Mouse (Mus musculus): Measurements from ENCODE around the gene Gprc5c. TPM values are rescaled to one million over a fixed set of nuclear protein-coding genes. Genes with fewer than 3 reads are reported as not detected.

Gene Gprc5c
- total and polyA plus RNA-seq, 2 experiments from 2014 or later = 7.8 to 14.1 TPM

DNA sequence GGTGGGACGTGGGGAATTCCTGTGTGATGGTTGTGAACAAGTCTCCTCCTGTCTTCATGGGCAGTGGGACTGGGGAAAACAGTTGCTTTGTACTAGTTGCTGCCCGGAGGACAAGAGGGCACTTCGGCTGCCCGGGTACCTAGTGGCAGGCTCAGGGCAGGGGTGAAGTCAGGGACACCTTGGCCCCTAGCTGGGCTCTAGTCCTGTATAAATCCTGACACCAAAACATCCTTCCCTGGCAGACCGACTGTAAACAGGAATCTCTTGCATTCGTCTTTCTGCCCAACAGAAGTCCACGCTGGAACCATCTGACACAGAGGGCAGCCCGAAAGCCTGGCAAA is 20.5 kb upstream of the Gprc5c start:
- Histone ChIP-seq H3K36me3 (ENCODE audit: insufficient read depth, low read length) (no peaks in the 10 kb centered on the region), H3K9me3 (ENCODE audit: low read length) (no peaks in the 10 kb centered on the region), H3K4me2 (ENCODE audit: low read depth, low read length) (no peak overlapping the region), H3K27ac (no peak overlapping the region), H3K27me3 (ENCODE audit: insufficient read depth, low read length) (no peaks in the 10 kb centered on the region), H3K4me3 (ENCODE audit: low read length) (no peak overlapping the region), H3K9ac (replicated peaks; ENCODE audit: low read length) (no peak overlapping the region), H3K4me1 (ENCODE audit: insufficient read depth, low read length) (peaks cover 7% of the 10 kb centered on the region; the same call in 1 of the 2 replicates)
- no peak for TF ChIP-seq CTCF (IDR thresholded peaks at IDR 0.05; ENCODE audit: low read depth)
- ATAC-seq (no peak), DNase-seq (ENCODE audit: low spot score) (no peak)
- 20% methylated on average over 8 of the region's 8 CpGs for WGBS

DNA sequence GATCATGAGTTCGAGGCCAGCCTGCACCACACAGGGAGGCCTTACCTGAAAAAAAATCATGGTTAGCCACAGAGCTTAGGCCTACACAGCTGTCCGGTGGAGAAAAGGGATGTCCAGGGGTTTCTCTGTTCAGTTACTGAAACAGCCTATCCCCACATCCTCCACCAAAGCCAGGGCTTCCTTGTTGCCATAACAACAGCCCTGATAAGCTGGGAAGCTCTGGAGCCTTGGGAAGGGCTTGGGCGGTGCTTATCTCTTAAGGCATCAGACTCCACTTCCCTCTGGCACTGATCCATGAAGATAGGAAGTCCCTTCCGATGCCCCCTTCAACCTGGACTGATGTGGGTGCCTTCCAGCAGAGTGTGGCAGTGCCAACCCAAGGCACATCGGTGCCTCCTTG is 17.8 kb upstream of the Gprc5c start:
- peak; percentile 49 for DNase-seq (ENCODE audit: low spot score)

DNA sequence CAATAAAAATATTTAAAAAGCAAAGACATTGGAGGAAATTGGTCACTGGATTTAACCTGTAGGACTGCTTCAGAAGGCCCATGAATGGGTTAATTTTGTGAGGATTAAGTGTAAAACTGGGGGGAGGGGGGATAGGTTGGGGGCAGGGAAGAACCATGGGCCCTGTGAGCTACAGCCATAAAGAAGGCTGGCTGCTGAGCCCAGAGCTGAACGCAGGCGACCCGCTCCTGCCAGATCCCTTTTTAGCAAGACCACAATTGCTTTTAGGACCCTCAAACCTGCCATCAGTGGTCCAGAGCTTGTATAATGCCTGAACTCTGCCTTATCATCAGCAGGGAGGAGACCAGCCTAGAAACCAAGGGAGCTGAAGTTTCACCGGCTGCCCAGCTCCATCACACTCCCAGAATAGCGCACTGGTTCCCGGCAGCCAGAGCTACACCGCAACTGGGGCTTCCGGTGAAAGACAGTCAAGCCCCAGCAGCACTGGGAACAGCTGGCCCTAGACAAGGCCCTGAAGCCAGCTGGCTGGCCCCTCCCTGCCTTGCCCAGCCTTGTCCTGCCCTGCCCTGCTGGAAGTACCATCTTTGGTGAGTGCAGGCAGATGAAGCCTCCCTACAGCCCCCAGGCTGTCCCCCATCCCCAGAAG is 7.0 kb upstream of the Gprc5c start:
- no peak overlapping the region for H3K27ac ChIP-seq
- no peak for TF ChIP-seq CTCF (IDR thresholded peaks at IDR 0.05; ENCODE audit: low read depth)
- no peak for DNase-seq (ENCODE audit: low spot score)
- no peak overlapping the region for H3K9ac ChIP-seq (replicated peaks; ENCODE audit: low read length)
- no peaks in the 10 kb centered on the region for H3K36me3 ChIP-seq (ENCODE audit: insufficient read depth, low read length)
- H3K27me3 ChIP-seq (ENCODE audit: insufficient read depth, low read length) = no peaks in the 10 kb centered on the region
- H3K4me1 ChIP-seq (ENCODE audit: insufficient read depth, low read length) = no peaks in the 10 kb centered on the region
- peak; percentile 45; the same call in 1 of the 2 replicates for ATAC-seq
- H3K9me3 ChIP-seq (ENCODE audit: low read length) = no peaks in the 10 kb centered on the region
- 12% methylated on average over 8 of the region's 8 CpGs for WGBS
- H3K4me3 ChIP-seq (ENCODE audit: low read length) = no peak overlapping the region
- H3K4me2 ChIP-seq (ENCODE audit: low read depth, low read length) = no peak overlapping the region

More for the DNA sequence above, 17.8 kb upstream of the Gprc5c start:
- peaks cover 7% of the 10 kb centered on the region; the same call in 1 of the 2 replicates for H3K4me1 ChIP-seq (ENCODE audit: insufficient read depth, low read length)
- ATAC-seq = no peak
- no peak overlapping the region for H3K4me2 ChIP-seq (ENCODE audit: low read depth, low read length)
- H3K27ac ChIP-seq = no peak overlapping the region
- TF ChIP-seq CTCF (IDR thresholded peaks at IDR 0.05; ENCODE audit: low read depth) = no peak
- 55% methylated on average over 5 of the region's 5 CpGs for WGBS
- no peak overlapping the region for H3K9ac ChIP-seq (replicated peaks; ENCODE audit: low read length)
- H3K4me3 ChIP-seq (ENCODE audit: low read length) = no peak overlapping the region
- H3K9me3 ChIP-seq (ENCODE audit: low read length) = no peaks in the 10 kb centered on the region
- no peaks in the 10 kb centered on the region for H3K27me3 ChIP-seq (ENCODE audit: insufficient read depth, low read length)
- no peaks in the 10 kb centered on the region for H3K36me3 ChIP-seq (ENCODE audit: insufficient read depth, low read length)

DNA sequence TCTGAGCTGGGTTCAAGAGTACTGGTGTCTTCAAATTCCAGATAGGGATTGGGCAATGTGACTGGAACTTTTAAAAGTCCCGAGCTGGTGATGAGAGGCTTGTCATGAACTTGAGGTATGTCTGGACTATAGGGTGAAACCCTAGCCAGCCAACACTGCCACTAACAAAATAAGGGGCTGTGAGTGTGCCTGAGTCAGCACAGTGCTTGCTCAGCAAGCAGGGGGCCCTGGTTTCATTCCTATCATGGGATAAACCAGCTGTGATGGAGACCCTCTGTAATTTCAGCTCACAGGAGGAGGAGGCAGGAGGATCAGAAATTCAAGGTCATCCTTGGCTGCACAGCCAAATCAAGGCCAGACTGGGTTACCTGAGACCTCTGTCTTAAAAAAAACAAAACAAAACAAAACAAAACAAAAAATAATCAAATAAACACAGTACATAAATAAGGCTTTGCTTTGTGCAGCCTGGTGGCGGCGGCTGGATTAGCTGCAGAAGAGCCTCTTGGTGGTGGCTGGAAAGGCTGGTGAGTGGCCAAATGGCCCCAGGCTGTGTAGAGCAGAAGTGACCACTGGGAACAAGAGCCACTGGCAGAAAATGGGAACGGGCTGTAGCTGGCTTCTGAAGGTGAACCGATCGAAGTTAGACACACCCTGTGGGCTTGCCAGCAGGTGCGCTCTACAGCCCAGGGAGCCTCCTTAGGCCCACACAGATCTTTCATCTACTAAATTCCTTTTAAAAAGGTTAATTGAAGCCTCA is 6.3 kb upstream of the Gprc5c start:
- 74% methylated on average over 7 of the region's 7 CpGs for WGBS
- Histone ChIP-seq H3K4me1 (ENCODE audit: insufficient read depth, low read length) (no peaks in the 10 kb centered on the region), H3K4me2 (ENCODE audit: low read depth, low read length) (no peak overlapping the region), H3K9ac (replicated peaks; ENCODE audit: low read length) (no peak overlapping the region), H3K27ac (no peak overlapping the region), H3K27me3 (ENCODE audit: insufficient read depth, low read length) (peaks cover 5% of the 10 kb centered on the region), H3K36me3 (ENCODE audit: insufficient read depth, low read length) (no peaks in the 10 kb centered on the region), H3K4me3 (ENCODE audit: low read length) (no peak overlapping the region), H3K9me3 (ENCODE audit: low read length) (no peaks in the 10 kb centered on the region)
- ATAC-seq (no peak), DNase-seq (ENCODE audit: low spot score) (no peak)
- no peak for TF ChIP-seq CTCF (IDR thresholded peaks at IDR 0.05; ENCODE audit: low read depth)

DNA sequence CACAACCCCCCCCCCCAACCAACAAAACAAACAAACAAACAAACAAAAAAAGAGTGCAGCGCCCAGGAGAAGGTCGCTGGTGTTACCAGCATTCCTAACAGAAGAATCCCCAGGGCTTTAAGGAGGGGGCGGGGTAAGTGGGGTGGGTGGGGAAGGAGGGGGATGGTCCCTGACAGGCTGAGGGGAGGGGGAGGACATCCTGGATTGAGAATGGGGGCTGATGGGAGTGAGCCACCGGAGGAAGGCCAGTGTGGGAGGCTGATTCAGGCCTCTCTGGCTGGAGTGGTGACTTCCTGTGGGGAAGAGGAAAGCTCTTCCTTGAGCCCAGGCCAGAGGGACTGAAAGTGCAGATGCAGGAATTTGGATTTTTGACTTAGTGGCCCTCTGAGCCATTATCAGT is 4.6 kb upstream of the Gprc5c start:
- H3K27me3 ChIP-seq (ENCODE audit: insufficient read depth, low read length) = peaks cover 6% of the 10 kb centered on the region
- H3K9ac ChIP-seq (replicated peaks; ENCODE audit: low read length) = no peak overlapping the region
- 86% methylated on average over 4 of the region's 4 CpGs for WGBS
- H3K36me3 ChIP-seq (ENCODE audit: insufficient read depth, low read length) = no peaks in the 10 kb centered on the region
- H3K9me3 ChIP-seq (ENCODE audit: low read length) = no peaks in the 10 kb centered on the region
- no peak overlapping the region for H3K4me3 ChIP-seq (ENCODE audit: low read length)
- no peak for TF ChIP-seq CTCF (IDR thresholded peaks at IDR 0.05; ENCODE audit: low read depth)
- no peak overlapping the region for H3K27ac ChIP-seq
- no peak for ATAC-seq
- peaks cover 4% of the 10 kb centered on the region; the same call in 1 of the 2 replicates for H3K4me1 ChIP-seq (ENCODE audit: insufficient read depth, low read length)
- H3K4me2 ChIP-seq (ENCODE audit: low read depth, low read length) = no peak overlapping the region
- no peak for DNase-seq (ENCODE audit: low spot score)

DNA sequence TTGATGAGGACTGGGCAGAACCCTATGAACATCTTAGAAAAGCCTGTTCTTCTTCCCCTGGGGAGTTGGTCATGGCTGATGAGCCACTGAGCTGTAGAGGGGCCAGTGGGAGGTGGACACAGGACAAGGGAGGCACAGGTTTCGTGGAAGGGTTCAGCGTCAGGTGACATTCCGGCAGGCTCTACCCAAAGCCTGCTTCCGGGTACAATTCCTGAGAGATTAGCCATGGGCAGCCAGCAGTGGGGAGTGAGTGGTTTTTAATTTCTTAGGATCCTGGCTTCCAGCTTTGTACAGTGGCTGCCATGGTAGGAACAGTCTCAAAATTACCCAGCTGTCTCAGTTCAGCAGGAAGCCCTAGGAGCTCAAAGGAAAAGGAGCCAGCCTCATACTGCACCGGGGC is 3.9 kb upstream of the Gprc5c start:
- Histone ChIP-seq H3K9me3 (ENCODE audit: low read length) (no peaks in the 10 kb centered on the region), H3K4me2 (ENCODE audit: low read depth, low read length) (no peak overlapping the region), H3K4me3 (ENCODE audit: low read length) (no peak overlapping the region), H3K36me3 (ENCODE audit: insufficient read depth, low read length) (no peaks in the 10 kb centered on the region), H3K9ac (replicated peaks; ENCODE audit: low read length) (no peak overlapping the region), H3K27ac (no peak overlapping the region), H3K4me1 (ENCODE audit: insufficient read depth, low read length) (peaks cover 4% of the 10 kb centered on the region; the same call in 1 of the 2 replicates), H3K27me3 (ENCODE audit: insufficient read depth, low read length) (peaks cover 9% of the 10 kb centered on the region)
- ATAC-seq = no peak
- WGBS = 78% methylated on average over 5 of the region's 5 CpGs
- no peak for TF ChIP-seq CTCF (IDR thresholded peaks at IDR 0.05; ENCODE audit: low read depth)
- DNase-seq (ENCODE audit: low spot score) = no peak

DNA sequence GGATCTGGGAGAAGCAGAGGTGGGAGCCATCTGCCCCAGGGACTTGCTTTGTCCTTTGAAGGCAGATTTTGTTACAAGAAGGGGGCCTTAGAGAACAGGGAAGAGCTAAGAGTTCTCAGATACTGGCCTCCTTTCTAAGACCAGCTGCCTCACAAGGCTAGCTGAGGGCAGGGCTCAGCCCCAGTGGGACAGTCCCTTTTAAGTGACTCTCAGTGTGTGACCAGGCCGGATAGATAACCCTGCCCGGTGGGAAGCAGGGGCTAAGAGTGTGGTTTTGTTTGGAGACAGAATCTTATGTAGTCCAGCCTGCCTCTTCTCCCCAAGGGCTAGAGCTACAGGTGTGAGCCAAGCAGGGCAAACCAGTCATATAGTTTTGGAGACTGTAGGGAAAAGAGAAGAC is 1.4 kb upstream of the Gprc5c start:
- H3K27ac ChIP-seq = no peak overlapping the region
- no peak overlapping the region for H3K9ac ChIP-seq (replicated peaks; ENCODE audit: low read length)
- WGBS = 19% methylated on average over 2 of the region's 2 CpGs
- ATAC-seq (no peak), DNase-seq (ENCODE audit: low spot score) (no peak)
- no peak for TF ChIP-seq CTCF (IDR thresholded peaks at IDR 0.05; ENCODE audit: low read depth)
- H3K9me3 ChIP-seq (ENCODE audit: low read length) = no peaks in the 10 kb centered on the region
- no peaks in the 10 kb centered on the region for H3K36me3 ChIP-seq (ENCODE audit: insufficient read depth, low read length)
- H3K4me3 ChIP-seq (ENCODE audit: low read length) = no peak overlapping the region
- H3K4me1 ChIP-seq (ENCODE audit: insufficient read depth, low read length) = peaks cover 4% of the 10 kb centered on the region; the same call in 1 of the 2 replicates
- no peak overlapping the region for H3K4me2 ChIP-seq (ENCODE audit: low read depth, low read length)
- H3K27me3 ChIP-seq (ENCODE audit: insufficient read depth, low read length) = peaks cover 15% of the 10 kb centered on the region

All from hindbrain, postnatal 0 days (tissue).